Mouse (Mus musculus): ENCODE measurements around the gene Btbd11. TPM values are rescaled to one million over a fixed set of nuclear protein-coding genes. Genes with fewer than 3 reads are reported as not detected.

Btbd11 gene
- polyA plus RNA-seq, 1 experiment from 2014 or later = 7.4 TPM

GRCm38 (mm10) chr10:85437217-85437616 lies 50.6 kb downstream of the Btbd11 start:
- Histone ChIP-seq H3K27ac (no peak overlapping the region), H3K9ac (no peak overlapping the region), H3K4me3 (no peak overlapping the region), H3K27me3 (no peaks in the 10 kb centered on the region), H3K36me3 (no peaks in the 10 kb centered on the region), H3K9me3 (no peaks in the 10 kb centered on the region), H3K4me2 (no peak overlapping the region), H3K4me1 (no peaks in the 10 kb centered on the region)
- no peak for ATAC-seq (ENCODE audit: insufficient number of reproducible peaks, low FRiP score, low TSS enrichment, low read depth)
- 81% methylated on average over 3 of the region's 3 CpGs for WGBS

DNA sequence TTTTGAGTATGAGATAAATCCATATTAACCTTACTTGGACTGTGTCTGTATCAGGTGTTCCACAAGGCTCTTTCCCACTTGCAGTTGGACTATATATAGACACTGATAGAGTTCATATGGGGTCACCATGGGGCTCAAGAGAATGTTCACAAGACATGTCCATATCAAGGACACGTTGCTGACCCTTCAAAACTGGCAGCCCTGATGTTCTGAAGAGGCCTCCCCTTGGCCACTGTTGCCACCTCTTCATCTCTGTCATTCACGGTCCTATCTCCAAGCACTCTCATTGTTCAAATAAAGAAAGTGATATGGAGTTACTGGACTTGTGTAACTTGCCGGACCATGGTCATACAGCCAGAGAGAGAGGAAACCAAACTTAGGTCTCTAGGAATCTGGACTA lies 56.8 kb downstream of the Btbd11 start:
- Histone ChIP-seq H3K27ac (no peak overlapping the region), H3K4me1 (no peaks in the 10 kb centered on the region), H3K27me3 (no peaks in the 10 kb centered on the region), H3K9ac (no peak overlapping the region), H3K36me3 (no peaks in the 10 kb centered on the region), H3K4me3 (no peak overlapping the region), H3K9me3 (no peaks in the 10 kb centered on the region), H3K4me2 (no peak overlapping the region)
- ATAC-seq (ENCODE audit: insufficient number of reproducible peaks, low FRiP score, low TSS enrichment, low read depth) = no peak
- 90% methylated on average over 3 of the region's 3 CpGs for WGBS

DNA sequence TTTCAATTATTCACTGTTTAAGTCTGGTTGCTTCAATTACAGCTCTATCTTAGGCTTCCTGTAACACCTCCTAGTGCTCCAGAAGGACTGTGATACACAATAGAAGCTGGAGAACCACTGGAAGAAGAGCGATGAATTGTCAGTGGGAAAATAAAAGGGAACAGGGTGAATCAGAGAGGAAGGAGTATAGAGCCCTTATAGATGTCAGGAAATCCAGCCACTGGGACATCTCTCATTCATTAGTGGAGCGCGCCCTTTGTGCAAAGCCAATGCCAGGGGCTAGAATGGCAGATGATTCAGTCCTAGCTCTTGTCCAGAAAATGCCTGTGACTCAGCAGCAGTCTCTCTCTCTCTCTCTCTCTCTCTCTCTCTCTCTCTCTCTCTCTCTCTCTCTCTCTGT lies 59.3 kb downstream of the Btbd11 start:
- Histone ChIP-seq H3K9me3 (no peaks in the 10 kb centered on the region), H3K27me3 (no peaks in the 10 kb centered on the region), H3K27ac (no peak overlapping the region), H3K36me3 (no peaks in the 10 kb centered on the region), H3K4me1 (no peaks in the 10 kb centered on the region), H3K4me2 (no peak overlapping the region), H3K9ac (no peak overlapping the region), H3K4me3 (no peak overlapping the region)
- ATAC-seq (ENCODE audit: insufficient number of reproducible peaks, low FRiP score, low TSS enrichment, low read depth) = no peak
- WGBS = 97% methylated on average over 3 of the region's 3 CpGs

DNA sequence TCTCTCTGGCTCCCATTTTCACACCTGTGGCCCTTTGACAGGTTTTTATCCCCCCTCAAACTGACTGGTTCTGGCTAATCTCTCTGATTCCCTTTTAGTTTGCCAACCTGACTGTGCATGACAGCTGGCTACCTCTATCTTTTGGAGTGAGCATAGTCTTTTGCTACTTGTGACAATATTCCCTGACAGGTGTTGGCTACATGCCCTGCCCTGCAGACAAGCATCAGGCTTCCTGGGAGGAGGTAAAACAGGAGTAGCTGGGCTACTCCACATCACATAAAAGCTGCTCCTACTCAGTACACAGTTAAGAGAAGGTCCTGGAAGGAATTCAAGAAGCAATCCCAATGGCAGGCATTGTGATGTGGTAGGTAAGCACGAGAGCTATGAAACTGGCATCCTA lies 60.1 kb downstream of the Btbd11 start:
- Histone ChIP-seq H3K9me3 (no peaks in the 10 kb centered on the region), H3K4me3 (no peak overlapping the region), H3K4me2 (no peak overlapping the region), H3K9ac (no peak overlapping the region), H3K4me1 (no peaks in the 10 kb centered on the region), H3K27me3 (no peaks in the 10 kb centered on the region), H3K36me3 (no peaks in the 10 kb centered on the region), H3K27ac (no peak overlapping the region)
- no peak for ATAC-seq (ENCODE audit: insufficient number of reproducible peaks, low FRiP score, low TSS enrichment, low read depth)
- 79% methylated on average over 1 of the region's 1 CpGs for WGBS

- H3K9me3 ChIP-seq = no peaks in the 10 kb centered on the region
- no peak overlapping the region for H3K27ac ChIP-seq
- H3K4me2 ChIP-seq = no peak overlapping the region
- no peak overlapping the region for H3K4me3 ChIP-seq
- H3K9ac ChIP-seq = no peak overlapping the region
- H3K4me1 ChIP-seq = no peaks in the 10 kb centered on the region
- no peak for ATAC-seq (ENCODE audit: insufficient number of reproducible peaks, low FRiP score, low TSS enrichment, low read depth)
- 79% methylated on average over 2 of the region's 2 CpGs for WGBS
- no peaks in the 10 kb centered on the region for H3K36me3 ChIP-seq
- H3K27me3 ChIP-seq = no peaks in the 10 kb centered on the region
Observed at GRCm38 (mm10) chr10:85447869-85448268, 61.3 kb downstream of the Btbd11 start.

DNA sequence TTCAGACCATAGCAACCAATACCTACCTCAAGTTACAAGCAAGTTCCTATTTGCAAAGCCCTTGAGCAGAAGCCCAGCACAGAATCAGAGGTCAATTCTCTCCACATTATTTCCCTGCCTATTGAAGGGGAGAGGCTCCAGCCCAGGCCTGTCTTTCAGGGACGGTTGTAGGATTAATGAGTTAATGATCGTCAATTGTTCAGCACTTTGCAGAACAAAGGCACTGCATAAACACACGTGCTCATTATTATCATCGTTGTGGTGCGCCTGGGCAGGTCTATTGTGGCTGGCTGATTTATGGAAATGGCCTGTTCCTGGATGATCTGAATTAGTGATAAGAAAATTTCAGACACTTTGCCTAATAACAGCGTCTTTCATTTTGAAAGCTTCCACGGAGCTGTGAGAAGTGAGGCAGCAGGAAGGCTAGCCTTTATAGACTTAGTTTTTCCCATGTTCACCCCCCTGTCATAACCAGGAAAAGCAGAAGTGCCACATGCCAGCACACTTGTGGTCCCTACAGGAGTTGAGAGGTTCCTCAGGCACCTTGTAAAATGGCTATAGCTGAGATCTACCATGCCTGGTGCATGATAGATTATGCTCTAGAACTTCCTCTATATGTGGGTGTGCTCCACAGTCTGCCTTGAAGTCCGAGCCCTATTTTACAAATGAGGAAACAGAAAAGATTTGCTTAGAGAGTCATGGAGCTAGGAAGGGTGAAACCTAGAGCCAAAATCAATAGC lies 65.2 kb downstream of the Btbd11 start:
- no peaks in the 10 kb centered on the region for H3K36me3 ChIP-seq
- no peak for ATAC-seq (ENCODE audit: insufficient number of reproducible peaks, low FRiP score, low TSS enrichment, low read depth)
- 32% methylated on average over 8 of the region's 8 CpGs for WGBS
- H3K27ac ChIP-seq = no peak overlapping the region
- H3K4me1 ChIP-seq = no peaks in the 10 kb centered on the region
- H3K4me2 ChIP-seq = no peak overlapping the region
- H3K27me3 ChIP-seq = no peaks in the 10 kb centered on the region; the same call in 1 of the 2 replicates
- no peak overlapping the region for H3K9ac ChIP-seq
- no peaks in the 10 kb centered on the region for H3K9me3 ChIP-seq
- no peak overlapping the region for H3K4me3 ChIP-seq

GRCm38 (mm10) chr10:85453221-85453775 lies 66.7 kb downstream of the Btbd11 start:
- no peak overlapping the region for H3K9ac ChIP-seq
- H3K4me1 ChIP-seq = no peaks in the 10 kb centered on the region; the same call in 1 of the 2 replicates
- no peak overlapping the region for H3K4me3 ChIP-seq
- no peaks in the 10 kb centered on the region for H3K36me3 ChIP-seq
- H3K4me2 ChIP-seq = no peak overlapping the region
- ATAC-seq (ENCODE audit: insufficient number of reproducible peaks, low FRiP score, low TSS enrichment, low read depth) = no peak
- WGBS = 82% methylated on average over 2 of the region's 2 CpGs
- H3K27ac ChIP-seq = no peak overlapping the region
- H3K27me3 ChIP-seq = no peaks in the 10 kb centered on the region; the same call in 1 of the 2 replicates
- H3K9me3 ChIP-seq = no peaks in the 10 kb centered on the region

GRCm38 (mm10) chr10:85455985-85456384 lies 69.4 kb downstream of the Btbd11 start:
- Histone ChIP-seq H3K27ac (no peak overlapping the region), H3K4me1 (peaks cover 7% of the 10 kb centered on the region), H3K4me3 (no peak overlapping the region), H3K9ac (no peak overlapping the region), H3K4me2 (no peak overlapping the region), H3K9me3 (no peaks in the 10 kb centered on the region), H3K27me3 (no peaks in the 10 kb centered on the region; the same call in 1 of the 2 replicates), H3K36me3 (no peaks in the 10 kb centered on the region)
- ATAC-seq (ENCODE audit: insufficient number of reproducible peaks, low FRiP score, low TSS enrichment, low read depth) = no peak
- WGBS = 58% methylated on average over 4 of the region's 4 CpGs

DNA sequence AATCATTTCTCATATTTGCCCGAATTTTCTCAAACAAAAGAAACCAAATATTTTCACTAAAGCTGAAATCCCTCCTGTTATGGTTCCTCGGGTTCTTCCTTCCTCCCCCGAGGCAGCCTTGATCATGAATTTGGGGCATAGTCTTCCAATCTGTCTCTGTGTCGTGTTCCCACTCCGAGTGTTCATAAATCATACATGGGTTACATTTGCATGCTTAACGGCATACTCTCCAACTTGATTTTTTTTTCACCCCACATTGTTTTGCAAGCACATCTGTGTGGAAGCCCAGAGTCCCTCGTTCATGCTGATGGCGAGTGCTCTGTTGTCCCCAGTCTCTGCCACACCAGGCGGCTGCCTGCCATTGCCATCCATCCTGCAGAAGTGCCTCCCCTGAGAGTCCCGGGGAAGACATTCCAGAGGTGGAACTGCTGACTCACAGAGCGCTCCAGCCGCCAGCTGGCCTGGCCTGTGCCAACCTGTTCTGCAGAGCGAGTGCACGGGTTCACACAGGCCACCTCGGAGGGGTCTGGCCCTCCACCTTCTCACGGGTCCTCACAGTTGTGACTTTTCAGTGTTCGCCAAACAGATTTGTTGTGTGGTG lies 72.2 kb downstream of the Btbd11 start:
- WGBS = 21% methylated on average over 17 of the region's 17 CpGs
- Histone ChIP-seq H3K9ac (no peak overlapping the region), H3K4me1 (peaks cover 14% of the 10 kb centered on the region), H3K4me2 (peak overlapping the region; percentile 30), H3K36me3 (no peaks in the 10 kb centered on the region), H3K27me3 (no peaks in the 10 kb centered on the region; the same call in 1 of the 2 replicates), H3K4me3 (peak overlapping the region; percentile 10; the same call in 1 of the 2 replicates), H3K27ac (no peak overlapping the region), H3K9me3 (no peaks in the 10 kb centered on the region)
- no peak for ATAC-seq (ENCODE audit: insufficient number of reproducible peaks, low FRiP score, low TSS enrichment, low read depth)

DNA sequence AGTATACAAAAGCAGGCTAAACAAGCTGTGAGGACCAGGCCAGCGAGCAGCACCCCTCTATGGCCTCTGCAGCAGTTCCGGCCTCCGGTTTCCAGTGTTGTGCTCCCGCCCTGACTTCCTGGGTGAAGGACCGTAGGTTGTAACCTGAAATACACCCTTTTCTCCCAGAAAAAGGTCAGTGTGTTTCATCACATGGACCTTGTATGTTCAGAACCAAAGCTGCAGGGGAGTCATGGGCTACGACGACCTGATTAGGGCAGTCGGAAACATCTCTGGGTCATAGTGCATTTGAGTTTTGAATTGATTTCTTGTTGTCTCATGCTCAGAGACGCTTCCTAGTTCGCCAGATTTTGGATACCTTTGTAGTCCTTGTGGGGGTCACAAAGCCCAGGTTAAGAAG lies 74.1 kb downstream of the Btbd11 start:
- 93% methylated on average over 10 of the region's 10 CpGs for WGBS
- no peak for ATAC-seq (ENCODE audit: insufficient number of reproducible peaks, low FRiP score, low TSS enrichment, low read depth)
- H3K9me3 ChIP-seq = no peaks in the 10 kb centered on the region

GRCm38 (mm10) chr10:85464152-85464551 lies 77.5 kb downstream of the Btbd11 start:
- H3K27me3 ChIP-seq = no peaks in the 10 kb centered on the region
- H3K9ac ChIP-seq = no peak overlapping the region
- no peak overlapping the region for H3K4me2 ChIP-seq
- no peak overlapping the region for H3K27ac ChIP-seq
- no peaks in the 10 kb centered on the region for H3K9me3 ChIP-seq
- 39% methylated on average over 6 of the region's 6 CpGs for WGBS
- no peak overlapping the region for H3K4me3 ChIP-seq
- ATAC-seq (ENCODE audit: insufficient number of reproducible peaks, low FRiP score, low TSS enrichment, low read depth) = peak; percentile 14; the same call in 1 of the 2 replicates
- H3K4me1 ChIP-seq = peaks cover 19% of the 10 kb centered on the region
- no peaks in the 10 kb centered on the region for H3K36me3 ChIP-seq

More for the DNA sequence above, 74.1 kb downstream of the Btbd11 start:
- H3K9ac ChIP-seq = no peak overlapping the region
- H3K36me3 ChIP-seq = no peaks in the 10 kb centered on the region
- no peaks in the 10 kb centered on the region; the same call in 1 of the 2 replicates for H3K27me3 ChIP-seq
- peaks cover 21% of the 10 kb centered on the region for H3K4me1 ChIP-seq
- no peak overlapping the region for H3K27ac ChIP-seq
- H3K4me2 ChIP-seq = no peak overlapping the region
- no peak overlapping the region for H3K4me3 ChIP-seq
